Mouse (Mus musculus) neural tube, embryonic 10.5 days (tissue): ENCODE measurements around the gene Celsr1.
A peak's percentile ranks its signal among the peaks of the same experiment; 100 is the strongest.

Source experiments
- DNase-seq: peaks from one replicate; pipeline ENCODE4 v3.0.0-alpha.2; 2017; ENCODE audit warnings: low spot score; ENCODE audit errors: extremely low spot score

Gene Celsr1

GRCm38 (mm10) chr15:86035913-86036312 lies 2.3 kb upstream of the Celsr1 start:
- DNase-seq, result no peak

GRCm38 (mm10) chr15:86034781-86035360 lies 1.3 kb upstream of the Celsr1 start:
- DNase-seq, result no peak

- peak; percentile 87 for DNase-seq
These were observed 495 bp upstream of the Celsr1 start for GRCm38 (mm10) chr15:86034021-86034523.

- DNase-seq, result peak; percentile 75
These were observed 776 bp downstream of the Celsr1 start for GRCm38 (mm10) chr15:86032811-86033190.

GRCm38 (mm10) chr15:86029981-86030380 lies 3.6 kb downstream of the Celsr1 start:
- DNase-seq, result no peak

GRCm38 (mm10) chr15:86027871-86028270 lies 5.7 kb downstream of the Celsr1 start:
- DNase-seq, result no peak

GRCm38 (mm10) chr15:86021971-86022370 lies 11.6 kb downstream of the Celsr1 start:
- DNase-seq, result no peak

- no peak for DNase-seq
These were observed 12.3 kb downstream of the Celsr1 start for GRCm38 (mm10) chr15:86021301-86021700.

GRCm38 (mm10) chr15:86020008-86020407 lies 13.6 kb downstream of the Celsr1 start:
- DNase-seq, result no peak

- no peak for DNase-seq
These were observed 14.6 kb downstream of the Celsr1 start for GRCm38 (mm10) chr15:86018753-86019512.

- no peak for DNase-seq
These were observed 16.2 kb downstream of the Celsr1 start for GRCm38 (mm10) chr15:86017336-86017735.

GRCm38 (mm10) chr15:86015860-86016541 lies 17.6 kb downstream of the Celsr1 start:
- no peak for DNase-seq

- DNase-seq, result no peak
These were observed 18.6 kb downstream of the Celsr1 start for GRCm38 (mm10) chr15:86015026-86015425.

GRCm38 (mm10) chr15:86013656-86014055 lies 19.9 kb downstream of the Celsr1 start:
- no peak for DNase-seq

- DNase-seq, result no peak
These were observed 20.4 kb downstream of the Celsr1 start for GRCm38 (mm10) chr15:86013130-86013529.

GRCm38 (mm10) chr15:86007690-86008121 lies 25.9 kb downstream of the Celsr1 start:
- DNase-seq, result no peak

- peak; percentile 81 for DNase-seq
These were observed 27.7 kb downstream of the Celsr1 start for GRCm38 (mm10) chr15:86005691-86006525.

GRCm38 (mm10) chr15:86004048-86004447 lies 29.5 kb downstream of the Celsr1 start:
- no peak for DNase-seq

GRCm38 (mm10) chr15:86000706-86001292 lies 32.8 kb downstream of the Celsr1 start:
- DNase-seq, result no peak

- DNase-seq, result no peak
These were observed 34.9 kb downstream of the Celsr1 start for GRCm38 (mm10) chr15:85998525-85999230.
